Mouse (Mus musculus): ENCODE measurements around the gene Taf6l. TPM values are rescaled to one million over a fixed set of nuclear protein-coding genes. Genes with fewer than 3 reads are reported as not detected.
A peak's percentile ranks its signal among the peaks of the same experiment; 100 is the strongest.

Taf6l gene
- polyA plus RNA-seq, 1 experiment: 10.4 TPM

GRCm38 (mm10) chr19:8756635-8757387 is 29.4 kb downstream of the Taf6l start, which contains the start of gene Nxf1:
Nxf1 (plus strand) TSS chr19:8757073.
- Histone ChIP-seq H3K4me3 (ENCODE audit: insufficient read depth, low read depth, low read length) (peak within 1 kb of the TSS; percentile 90), H3K4me1 (ENCODE audit: control insufficient read depth, insufficient read depth, low read length) (peaks cover 2% of the 10 kb centered on the region; the same call in 1 of the 2 replicates), H3K27ac (ENCODE audit: insufficient read depth, low read depth, low read length) (peak within 1 kb of the TSS; percentile 79), H3K27me3 (replicated peaks; ENCODE audit: control insufficient read depth, insufficient read depth, low read length) (no peaks in the 10 kb centered on the region), H3K36me3 (ENCODE audit: control insufficient read depth, insufficient read depth, low read length) (peaks cover 2% of the 10 kb centered on the region; the same call in 1 of the 2 replicates)
- DNase-seq: peak; percentile 96
- WGBS: under 1% methylated on average over 75 of the region's 75 CpGs
- TF ChIP-seq CTCF (conservative IDR thresholded peaks at IDR 0.05; ENCODE audit: insufficient read depth, insufficient read length, low read depth, low read length) (no peak), POLR2A (IDR thresholded peaks at IDR 0.05; ENCODE audit: low read depth, low read length) (peak; percentile 91)

GRCm38 (mm10) chr19:8755652-8756051 is 30.6 kb downstream of the Taf6l start:
- no peak for DNase-seq
- TF ChIP-seq CTCF (conservative IDR thresholded peaks at IDR 0.05; ENCODE audit: insufficient read depth, insufficient read length, low read depth, low read length) (no peak), POLR2A (IDR thresholded peaks at IDR 0.05; ENCODE audit: low read depth, low read length) (no peak)
- Histone ChIP-seq H3K27me3 (replicated peaks; ENCODE audit: control insufficient read depth, insufficient read depth, low read length) (no peaks in the 10 kb centered on the region), H3K4me1 (ENCODE audit: control insufficient read depth, insufficient read depth, low read length) (peaks cover 2% of the 10 kb centered on the region; the same call in 1 of the 2 replicates), H3K4me3 (ENCODE audit: insufficient read depth, low read depth, low read length) (no peak overlapping the region), H3K36me3 (ENCODE audit: control insufficient read depth, insufficient read depth, low read length) (peaks cover 7% of the 10 kb centered on the region), H3K27ac (ENCODE audit: insufficient read depth, low read depth, low read length) (no peak overlapping the region)
- WGBS: 71% methylated on average over 3 of the region's 3 CpGs

- Histone ChIP-seq H3K36me3 (ENCODE audit: control insufficient read depth, insufficient read depth, low read length) (peaks cover 11% of the 10 kb centered on the region), H3K4me3 (ENCODE audit: insufficient read depth, low read depth, low read length) (no peak overlapping the region), H3K27ac (ENCODE audit: insufficient read depth, low read depth, low read length) (no peak overlapping the region), H3K4me1 (ENCODE audit: control insufficient read depth, insufficient read depth, low read length) (peaks cover 7% of the 10 kb centered on the region; the same call in 1 of the 2 replicates), H3K27me3 (replicated peaks; ENCODE audit: control insufficient read depth, insufficient read depth, low read length) (no peaks in the 10 kb centered on the region)
- 72% methylated on average over 2 of the region's 2 CpGs for WGBS
- TF ChIP-seq CTCF (conservative IDR thresholded peaks at IDR 0.05; ENCODE audit: insufficient read depth, insufficient read length, low read depth, low read length) (0 out of 2 replicates have a peak, but pooled peaks have one; percentile 15), POLR2A (IDR thresholded peaks at IDR 0.05; ENCODE audit: low read depth, low read length) (no peak)
- no peak for DNase-seq
These were observed 38.8 kb downstream of the Taf6l start for GRCm38 (mm10) chr19:8747368-8747767.

- 91% methylated on average over 1 of the region's 1 CpGs for WGBS
- Histone ChIP-seq H3K4me3 (ENCODE audit: insufficient read depth, low read depth, low read length) (no peak overlapping the region), H3K27me3 (replicated peaks; ENCODE audit: control insufficient read depth, insufficient read depth, low read length) (no peaks in the 10 kb centered on the region), H3K36me3 (ENCODE audit: control insufficient read depth, insufficient read depth, low read length) (peaks cover 4% of the 10 kb centered on the region), H3K27ac (ENCODE audit: insufficient read depth, low read depth, low read length) (no peak overlapping the region), H3K4me1 (ENCODE audit: control insufficient read depth, insufficient read depth, low read length) (peaks cover 12% of the 10 kb centered on the region; the same call in 1 of the 2 replicates)
- TF ChIP-seq CTCF (conservative IDR thresholded peaks at IDR 0.05; ENCODE audit: insufficient read depth, insufficient read length, low read depth, low read length) (no peak), POLR2A (IDR thresholded peaks at IDR 0.05; ENCODE audit: low read depth, low read length) (no peak)
- DNase-seq: no peak
These were observed 40.8 kb downstream of the Taf6l start for GRCm38 (mm10) chr19:8745382-8745781.

- no peak for DNase-seq
- WGBS: 4% methylated on average over 14 of the region's 14 CpGs
- Histone ChIP-seq H3K27me3 (replicated peaks; ENCODE audit: control insufficient read depth, insufficient read depth, low read length) (no peaks in the 10 kb centered on the region), H3K27ac (ENCODE audit: insufficient read depth, low read depth, low read length) (peak overlapping the region; percentile 56), H3K4me1 (ENCODE audit: control insufficient read depth, insufficient read depth, low read length) (peaks cover 14% of the 10 kb centered on the region; the same call in 1 of the 2 replicates), H3K4me3 (ENCODE audit: insufficient read depth, low read depth, low read length) (peak overlapping the region; percentile 75), H3K36me3 (ENCODE audit: control insufficient read depth, insufficient read depth, low read length) (peaks cover 1% of the 10 kb centered on the region; the same call in 1 of the 2 replicates)
- TF ChIP-seq CTCF (conservative IDR thresholded peaks at IDR 0.05; ENCODE audit: insufficient read depth, insufficient read length, low read depth, low read length): no peak
- no peak for TF ChIP-seq POLR2A (IDR thresholded peaks at IDR 0.05; ENCODE audit: low read depth, low read length)
These were observed 44.0 kb downstream of the Taf6l start for GRCm38 (mm10) chr19:8742176-8742575.

- Histone ChIP-seq H3K27me3 (replicated peaks; ENCODE audit: control insufficient read depth, insufficient read depth, low read length) (no peaks in the 10 kb centered on the region), H3K36me3 (ENCODE audit: control insufficient read depth, insufficient read depth, low read length) (peaks cover 1% of the 10 kb centered on the region; the same call in 1 of the 2 replicates), H3K4me3 (ENCODE audit: insufficient read depth, low read depth, low read length) (peak within 1 kb of the TSS; percentile 75), H3K4me1 (ENCODE audit: control insufficient read depth, insufficient read depth, low read length) (peaks cover 14% of the 10 kb centered on the region; the same call in 1 of the 2 replicates), H3K27ac (ENCODE audit: insufficient read depth, low read depth, low read length) (peak within 1 kb of the TSS; percentile 90)
- WGBS: under 1% methylated on average over 36 of the region's 36 CpGs
- peak; percentile 99 for DNase-seq
- TF ChIP-seq CTCF (conservative IDR thresholded peaks at IDR 0.05; ENCODE audit: insufficient read depth, insufficient read length, low read depth, low read length) (no peak), POLR2A (IDR thresholded peaks at IDR 0.05; ENCODE audit: low read depth, low read length) (peak; percentile 35)
These were observed 44.9 kb downstream of the Taf6l start, which contains the start of gene Stx5a for GRCm38 (mm10) chr19:8741243-8741869. Stx5a (plus strand) TSS chr19:8741413.

Measured in kidney, adult 2 months (tissue).